Mouse (Mus musculus) WW6 (cell line): Measurements from ENCODE around the gene Tmem258.

Source experiments
- DNase-seq: peaks from one replicate; pipeline ENCODE4 v3.0.0-alpha.2; 2013; ENCODE audit warnings: low read depth, low spot score

Tmem258 gene

GRCm38 (mm10) chr19:10184096-10184495, 19.7 kb upstream of the Tmem258 start:
- no peak for DNase-seq

DNA sequence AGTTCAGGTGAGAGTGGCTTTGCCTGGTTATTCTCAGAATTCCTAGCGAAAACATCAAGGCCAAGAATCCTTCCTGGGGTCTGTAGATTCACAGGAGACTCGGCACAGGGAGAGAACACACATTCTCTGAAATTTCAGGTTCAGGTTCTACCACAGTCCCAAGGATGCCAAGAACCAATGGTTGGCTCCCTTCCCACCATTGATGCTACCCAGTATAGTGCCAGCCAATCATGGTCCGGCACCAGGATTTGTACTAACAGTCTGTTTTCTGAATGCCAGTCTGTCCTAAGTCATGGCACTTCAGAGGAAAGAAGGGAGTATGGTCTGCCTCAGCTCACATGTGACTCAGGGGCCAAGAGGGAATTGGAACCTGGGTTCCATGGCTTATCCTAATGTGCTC, 17.9 kb upstream of the Tmem258 start:
- no peak for DNase-seq

DNA sequence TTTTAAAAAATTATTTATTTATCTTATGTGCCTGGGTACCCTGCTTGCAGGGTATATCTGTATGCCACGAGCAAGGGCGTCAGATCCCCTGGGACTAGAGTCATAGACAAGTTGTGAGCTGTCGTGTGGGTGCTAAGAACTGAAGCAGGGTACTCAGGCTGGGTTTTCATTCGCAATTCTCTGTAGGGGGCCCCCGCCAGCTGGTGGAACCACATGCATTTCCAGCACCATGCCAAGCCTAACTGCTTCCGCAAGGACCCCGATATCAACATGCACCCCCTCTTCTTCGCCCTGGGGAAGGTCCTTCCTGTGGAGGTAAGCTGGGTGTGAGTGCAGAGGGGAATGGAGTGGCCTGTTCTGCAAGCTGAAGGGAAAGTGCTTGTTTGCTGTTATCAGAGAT, 17.2 kb upstream of the Tmem258 start:
- no peak for DNase-seq

GRCm38 (mm10) chr19:10188281-10188811, 15.5 kb upstream of the Tmem258 start:
- no peak for DNase-seq

GRCm38 (mm10) chr19:10189022-10189421, 14.8 kb upstream of the Tmem258 start:
- no peak for DNase-seq

GRCm38 (mm10) chr19:10189940-10190339, 13.9 kb upstream of the Tmem258 start:
- DNase-seq = no peak

DNA sequence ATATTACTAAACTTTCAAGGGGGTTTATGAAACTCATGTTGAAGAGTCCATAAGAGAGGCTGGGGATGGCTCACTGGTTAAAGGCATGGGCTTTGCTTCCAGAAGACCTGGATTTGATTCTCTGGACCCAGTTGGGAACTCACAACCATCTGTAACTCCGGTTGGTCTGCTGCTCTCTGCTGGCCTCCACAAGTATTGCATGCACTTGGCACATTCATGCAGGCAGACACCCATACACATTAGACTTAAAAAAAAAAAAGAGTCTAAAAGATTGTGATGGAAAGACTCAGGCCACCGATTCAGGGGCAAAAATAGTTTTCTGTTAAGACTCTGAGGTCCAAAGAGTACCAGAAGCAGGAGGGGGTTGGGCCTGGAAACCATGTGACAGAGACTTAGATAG, 13.0 kb upstream of the Tmem258 start:
- DNase-seq = no peak

- no peak for DNase-seq
These were observed 12.5 kb upstream of the Tmem258 start for GRCm38 (mm10) chr19:10191326-10191725.

- no peak for DNase-seq
These were observed 9.5 kb upstream of the Tmem258 start for GRCm38 (mm10) chr19:10194337-10194736.

DNA sequence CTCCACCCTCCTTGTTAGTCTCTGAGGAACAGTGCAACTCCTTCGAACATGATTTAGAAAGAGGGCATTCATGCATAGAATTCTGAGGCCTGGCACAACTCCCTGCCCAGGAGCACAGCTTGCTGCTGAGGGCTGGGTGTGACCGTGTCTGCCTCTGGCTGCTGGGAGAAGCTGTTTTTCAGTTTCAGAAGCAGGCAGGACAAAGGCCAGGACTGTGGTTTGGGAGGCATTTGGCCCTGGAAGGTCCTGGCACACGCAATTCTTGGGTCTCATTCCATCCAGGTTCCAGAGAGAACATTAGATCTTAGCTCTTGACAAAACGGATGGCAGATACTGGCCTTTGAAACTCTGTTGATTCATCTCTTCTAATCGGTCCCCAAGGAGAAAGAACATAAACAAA, 8.6 kb upstream of the Tmem258 start:
- no peak for DNase-seq

DNA sequence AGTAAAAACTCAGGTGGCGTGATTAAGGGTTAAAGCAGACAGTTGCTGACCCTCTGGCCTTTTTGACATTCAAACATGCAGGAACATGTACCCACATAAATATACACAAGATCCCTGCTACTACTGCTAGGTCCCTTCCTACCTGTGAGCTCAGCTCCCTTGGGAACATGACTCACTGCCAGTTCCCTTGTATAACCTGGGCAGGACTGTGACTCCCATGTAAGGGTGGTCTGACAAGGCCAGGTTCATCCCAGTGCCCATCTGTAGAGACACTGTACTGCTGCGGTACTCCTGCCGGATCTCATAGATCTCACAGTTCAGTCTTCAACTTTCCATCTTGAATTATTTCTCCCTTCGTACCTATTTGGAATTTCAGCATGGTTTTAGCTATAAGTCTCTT, 6.7 kb upstream of the Tmem258 start:
- no peak for DNase-seq

GRCm38 (mm10) chr19:10198286-10198685, 5.5 kb upstream of the Tmem258 start:
- DNase-seq = no peak

- peak; percentile 66 for DNase-seq
These were observed 5.1 kb upstream of the Tmem258 start for GRCm38 (mm10) chr19:10198723-10199122.

GRCm38 (mm10) chr19:10203146-10203847, 517 bp upstream of the Tmem258 start:
- no peak for DNase-seq

DNA sequence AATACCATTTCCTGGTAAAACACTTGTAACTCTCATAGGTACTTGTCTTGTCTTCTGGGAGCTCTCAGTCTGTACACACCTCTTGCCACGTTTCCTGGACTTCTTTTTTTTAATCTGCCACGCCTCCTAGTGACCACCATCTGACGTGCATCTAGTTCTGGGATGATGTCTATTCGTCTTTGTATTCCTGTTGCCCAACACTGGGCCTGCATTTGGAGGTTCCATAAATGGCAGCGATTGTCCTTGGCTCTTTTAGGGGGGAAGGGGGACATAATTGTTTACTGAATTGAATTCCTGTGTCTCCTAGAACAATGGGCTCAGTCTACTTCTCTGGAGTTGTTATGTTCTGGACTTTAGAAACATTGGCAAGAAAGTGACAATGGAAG, 795 bp downstream of the Tmem258 start:
- DNase-seq = no peak

DNA sequence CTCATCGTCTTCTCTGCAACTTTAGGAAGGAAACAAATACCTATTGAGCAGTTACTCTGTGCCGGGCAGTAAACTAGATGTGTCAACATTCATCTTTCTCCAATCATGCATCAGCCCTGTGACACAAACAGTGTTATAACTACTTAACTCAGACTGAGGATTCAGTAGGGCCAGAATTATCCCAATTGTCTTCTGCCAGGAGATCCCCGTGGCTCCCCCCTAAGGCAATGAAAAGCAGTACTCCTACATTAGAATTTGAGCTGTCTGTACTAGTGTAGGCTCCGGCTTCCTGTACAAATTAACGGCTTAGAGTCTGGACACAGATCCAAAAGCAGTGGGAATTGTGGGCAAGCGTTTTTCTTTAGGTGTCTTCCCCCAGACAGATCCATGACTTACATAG, 1.2 kb downstream of the Tmem258 start:
- DNase-seq = no peak

- no peak for DNase-seq
These were observed 5.0 kb downstream of the Tmem258 start for GRCm38 (mm10) chr19:10208851-10209250.

DNA sequence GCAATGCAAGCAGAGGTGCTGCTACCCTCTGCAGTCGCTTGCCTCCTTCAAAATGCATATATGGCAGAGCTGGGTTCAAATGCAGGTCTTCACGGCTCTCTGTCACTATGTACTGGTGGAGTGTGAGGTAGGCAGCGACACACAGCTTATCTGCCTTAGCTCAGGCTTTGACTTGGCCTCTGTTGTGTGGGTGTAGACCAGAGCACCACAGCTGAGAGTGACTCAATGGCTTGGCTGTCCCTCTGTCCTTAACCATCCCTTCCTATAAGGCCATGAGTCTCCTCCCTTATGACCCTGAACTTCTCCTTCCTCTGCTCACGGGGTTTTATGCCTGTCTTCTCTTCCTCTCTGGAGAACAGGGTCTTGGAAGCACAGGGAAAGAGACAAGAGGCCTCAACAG, 7.1 kb downstream of the Tmem258 start:
- no peak for DNase-seq

GRCm38 (mm10) chr19:10213796-10214471, 10.1 kb downstream of the Tmem258 start:
- DNase-seq = no peak

DNA sequence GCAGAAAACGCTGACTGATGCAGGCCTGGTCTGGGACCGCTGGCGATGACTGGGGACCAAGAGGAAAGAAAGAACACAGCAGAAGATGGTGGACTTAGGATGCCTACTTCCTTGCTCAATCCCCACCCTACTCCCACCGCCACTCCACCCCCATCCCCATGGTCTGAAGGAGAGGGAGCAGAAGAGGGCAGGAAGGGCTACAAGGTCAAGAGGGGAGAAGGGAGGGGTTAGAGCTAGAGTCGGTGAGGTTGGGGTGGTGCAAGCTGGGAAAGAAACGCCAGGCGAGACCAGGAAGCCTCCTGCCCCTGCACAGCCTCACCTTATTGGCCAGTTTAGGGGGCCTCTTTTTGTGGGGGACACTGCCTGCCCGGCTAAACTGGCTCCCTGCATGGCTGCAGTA, 12.3 kb downstream of the Tmem258 start:
- DNase-seq = no peak

DNA sequence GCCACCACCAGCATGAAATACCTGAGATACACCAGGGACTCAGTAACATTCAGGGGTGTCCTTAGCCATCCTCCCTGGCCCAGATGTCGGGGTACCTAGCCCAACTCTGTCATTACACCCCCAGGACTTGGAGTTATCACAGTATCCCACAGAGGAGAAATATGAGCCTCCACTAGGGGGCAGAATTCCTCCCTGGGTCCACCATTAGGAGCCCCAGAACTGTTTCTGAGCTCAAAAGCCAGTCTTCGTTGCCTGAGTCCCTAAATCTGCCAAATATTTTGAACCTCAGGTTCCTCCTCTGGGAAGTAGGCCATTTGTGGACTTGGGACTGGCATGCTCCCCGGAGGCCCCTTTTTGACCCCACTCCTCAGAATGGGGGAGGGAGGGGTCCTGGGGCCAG, 15.3 kb downstream of the Tmem258 start:
- no peak for DNase-seq

DNA sequence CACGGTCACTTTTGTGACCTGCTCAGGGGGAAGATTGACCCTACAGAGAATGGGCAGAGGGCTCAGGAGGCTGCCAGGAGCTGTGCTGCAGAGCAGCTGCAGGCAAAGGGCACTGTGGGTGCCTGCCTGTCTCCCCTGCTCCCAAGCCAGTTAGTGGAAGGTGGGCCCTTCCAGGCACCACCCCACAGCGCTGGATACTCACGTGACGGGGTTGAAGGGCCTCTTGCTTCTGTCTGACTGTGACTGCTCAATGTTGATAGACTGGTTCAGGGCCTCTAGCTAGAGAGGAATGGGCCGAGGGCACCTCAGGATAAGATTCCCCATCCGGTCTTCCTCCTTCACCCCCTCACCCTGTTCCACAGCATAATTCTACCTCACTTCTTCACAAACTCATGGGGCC, 15.8 kb downstream of the Tmem258 start:
- no peak for DNase-seq

DNA sequence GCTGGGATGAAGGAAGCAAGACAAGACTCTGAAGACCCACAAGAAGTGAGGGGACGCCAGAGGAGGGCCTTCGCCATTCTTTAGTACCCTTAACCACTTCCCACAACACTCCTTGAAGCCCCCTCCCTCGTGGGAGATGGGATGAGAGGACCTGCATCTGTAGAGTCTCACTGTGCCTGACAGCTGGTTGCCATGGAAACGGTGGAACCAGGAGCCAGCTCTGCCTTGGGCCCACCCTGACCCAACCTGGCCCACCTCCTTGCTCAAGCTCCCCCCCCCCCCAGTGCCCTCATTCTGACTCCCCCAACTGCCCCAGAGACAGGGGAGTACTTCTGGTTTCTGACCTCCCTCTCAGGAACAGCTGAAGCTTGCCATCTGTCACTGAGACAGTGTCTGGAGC, 17.8 kb downstream of the Tmem258 start:
- DNase-seq = no peak
